Mouse (Mus musculus) adrenal gland, adult 8-10 months (tissue): ENCODE measurements at regions not wholly inside any gene's neighbourhood (a gene's known extent, or its start where the extent isn't known, plus 50 kb on each side); places are given as distances from the start of the nearest gene placed in this dataset.

Experiments used
- DNase-seq: peaks from one replicate; pipeline ENCODE4 v3.0.0; 2022

DNA sequence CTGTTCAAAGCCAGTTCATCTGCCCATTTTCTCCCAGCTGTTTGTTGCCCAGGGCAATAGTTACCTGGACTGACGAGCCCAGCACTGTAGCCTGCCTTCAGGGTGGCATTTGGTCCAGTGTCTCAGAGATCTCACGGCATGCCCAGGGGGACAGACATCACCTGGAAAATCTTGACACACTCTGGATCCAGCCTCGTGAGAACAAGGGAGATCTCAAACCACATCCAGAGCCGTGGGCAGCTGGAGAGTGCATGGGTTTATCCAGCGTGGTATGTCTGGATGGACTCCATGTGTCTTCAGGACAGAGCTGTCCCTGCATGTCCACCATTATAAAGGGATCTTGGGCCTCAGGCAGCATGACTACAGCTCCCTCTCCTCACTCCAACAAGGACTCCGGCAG is 116.6 kb upstream of the Zdhhc25 start:
- no peak for DNase-seq

DNA sequence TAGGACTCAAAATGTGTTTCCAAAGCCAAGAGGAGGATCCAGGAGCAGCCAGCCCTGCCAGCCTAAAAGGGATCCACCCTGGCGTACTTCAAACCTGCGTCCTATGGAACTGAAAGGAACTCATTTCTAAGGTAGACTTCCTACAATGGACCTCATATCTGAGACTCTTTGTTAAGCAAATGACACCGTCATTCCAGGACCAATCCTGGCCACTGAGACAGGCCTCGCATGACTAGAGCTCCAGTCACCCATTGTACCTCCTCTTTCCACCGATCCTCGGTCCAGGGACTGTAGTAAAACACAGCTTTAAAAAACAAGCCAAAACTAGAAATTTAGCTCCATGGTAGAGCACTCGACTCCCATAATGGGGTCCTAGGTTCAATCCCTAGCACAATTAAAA is 110.4 kb upstream of the Zdhhc25 start:
- no peak for DNase-seq

DNA sequence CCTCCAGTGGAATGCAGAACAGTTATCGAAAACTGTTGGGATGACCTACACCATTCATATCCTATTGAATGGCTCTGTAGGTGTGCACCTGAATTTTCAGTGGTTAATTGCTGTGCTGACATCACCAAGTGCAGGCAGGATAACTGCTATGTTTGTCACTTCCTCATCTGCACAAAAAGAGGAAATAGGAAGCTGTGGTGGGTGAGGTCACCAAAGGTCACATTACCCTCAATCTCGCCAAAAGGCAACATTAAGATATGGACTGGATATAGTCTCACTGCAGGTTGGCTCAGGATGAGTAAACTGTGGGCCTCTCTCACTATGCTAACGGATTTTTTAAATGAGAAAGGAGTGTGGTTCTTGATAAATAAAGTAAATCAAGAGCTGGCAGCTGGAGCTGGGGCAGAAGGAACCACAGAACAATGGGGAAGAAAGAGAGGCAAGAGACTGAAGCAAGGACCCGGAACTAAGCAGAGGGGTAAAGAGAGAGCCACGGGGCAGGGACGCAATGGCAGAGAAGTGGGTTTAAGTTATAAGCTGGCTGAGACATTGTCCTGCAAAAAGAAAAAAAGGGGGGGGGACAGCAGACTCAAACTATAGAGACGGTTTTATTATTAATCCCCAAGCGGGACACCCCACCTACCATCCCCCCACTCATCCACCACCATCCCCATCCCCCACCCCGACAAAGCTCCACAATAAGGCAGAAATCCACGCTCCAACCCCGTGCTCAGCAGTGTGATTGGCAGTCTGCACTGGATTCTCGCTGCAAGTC is 109.6 kb upstream of the Zdhhc25 start:
- no peak for DNase-seq

DNA sequence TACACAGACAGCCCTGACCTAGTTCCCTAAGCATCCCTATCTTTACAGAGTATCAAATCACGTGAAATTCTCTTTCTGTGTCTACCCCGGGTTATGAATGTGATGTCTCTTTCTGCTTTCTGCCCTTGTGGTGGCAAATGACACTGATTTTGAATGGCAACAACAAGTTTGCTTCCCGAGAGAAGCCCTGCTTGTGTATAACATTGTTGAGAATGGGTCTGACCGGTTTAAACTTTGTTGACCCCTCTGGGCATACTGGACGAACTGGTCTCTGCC is 109.1 kb upstream of the Zdhhc25 start:
- no peak for DNase-seq

DNA sequence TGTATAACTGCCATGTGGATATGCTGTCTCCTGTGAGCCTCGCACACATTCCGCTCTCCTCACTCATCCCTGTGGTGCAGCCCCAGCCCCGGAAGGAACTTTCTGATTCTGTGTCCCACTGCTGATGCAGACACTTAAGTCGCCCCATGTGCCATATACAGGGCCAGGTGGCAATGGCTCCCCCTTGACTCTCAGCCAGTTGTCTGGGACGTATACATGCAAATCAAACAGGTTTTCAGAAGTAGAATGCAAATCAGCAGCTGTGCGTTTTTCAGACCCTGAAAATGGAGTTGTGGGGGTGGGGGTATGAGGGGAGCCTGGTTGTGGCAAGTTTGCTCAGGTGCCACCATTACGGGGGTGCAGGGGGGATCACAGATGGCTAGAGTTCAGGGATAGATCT is 102.1 kb upstream of the Zdhhc25 start:
- no peak for DNase-seq

DNA sequence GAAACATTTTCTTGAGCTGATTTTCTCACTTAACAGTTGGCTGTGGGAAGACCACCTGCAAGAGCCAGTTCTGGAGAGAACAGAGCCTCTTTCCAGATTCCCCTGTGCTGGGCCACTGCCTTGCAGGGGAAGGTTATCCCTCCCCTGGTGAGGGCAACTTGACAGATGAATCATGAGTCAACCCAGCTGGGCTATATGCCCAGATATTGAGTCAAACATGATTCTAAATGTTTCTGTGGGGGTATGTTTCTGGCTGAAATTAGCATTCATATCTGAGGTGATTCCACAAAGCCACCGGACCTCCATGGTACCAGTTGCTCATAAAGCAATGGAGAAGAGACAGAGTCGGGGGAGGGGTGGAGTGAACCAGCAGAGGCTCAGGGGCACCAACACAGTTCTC is 97.8 kb upstream of the Zdhhc25 start:
- DNase-seq, result peak; percentile 58

DNA sequence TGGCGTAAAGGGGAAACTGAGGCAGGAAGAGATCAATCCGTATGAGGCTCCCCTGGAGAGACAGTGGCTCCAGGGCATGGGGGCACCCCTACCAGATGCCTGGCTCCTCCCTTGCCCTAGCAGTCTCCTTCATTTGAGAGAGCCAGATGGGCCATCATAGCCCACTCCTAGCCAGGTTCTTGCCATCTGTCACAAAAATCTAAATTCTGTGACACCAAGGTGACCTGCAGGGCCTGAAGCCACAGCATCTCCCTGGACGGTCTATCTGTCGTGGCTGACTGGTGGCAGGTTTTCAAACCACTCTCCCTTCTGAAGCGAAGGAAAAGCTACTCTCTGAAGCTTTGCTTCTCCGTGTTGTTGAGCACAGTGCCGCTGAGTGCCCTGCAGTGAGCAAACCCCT is 96.2 kb upstream of the Zdhhc25 start:
- no peak for DNase-seq

DNA sequence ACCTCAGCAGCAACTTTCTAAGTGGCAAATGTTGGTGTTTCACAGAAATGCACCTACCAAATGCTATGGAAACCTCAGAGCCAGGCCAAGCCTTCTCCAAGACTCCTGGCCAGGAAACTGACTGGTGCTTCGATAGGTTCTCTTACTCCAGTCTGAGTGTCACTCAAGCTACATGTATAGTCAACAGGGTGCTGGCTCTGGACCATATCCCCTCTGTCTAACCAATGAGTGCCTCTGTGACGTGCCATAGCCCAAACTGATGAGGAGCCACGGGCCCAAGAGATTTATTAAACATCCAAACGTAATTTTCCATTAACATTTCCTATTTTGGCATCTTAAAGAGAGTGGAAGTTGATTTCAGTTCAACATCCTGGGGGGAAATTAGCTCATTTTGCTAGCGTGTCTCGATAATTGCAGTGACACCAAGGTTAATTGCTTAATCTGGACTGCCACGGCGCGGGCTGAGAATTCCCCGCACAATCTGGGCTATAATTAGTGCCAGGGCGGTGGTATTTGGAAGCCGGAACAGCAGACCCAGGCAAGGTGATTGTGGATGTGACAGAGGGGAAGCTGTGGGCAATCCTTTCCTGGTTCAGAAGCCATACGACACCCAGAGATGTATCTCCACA is 94.5 kb upstream of the Zdhhc25 start:
- DNase-seq, result no peak

DNA sequence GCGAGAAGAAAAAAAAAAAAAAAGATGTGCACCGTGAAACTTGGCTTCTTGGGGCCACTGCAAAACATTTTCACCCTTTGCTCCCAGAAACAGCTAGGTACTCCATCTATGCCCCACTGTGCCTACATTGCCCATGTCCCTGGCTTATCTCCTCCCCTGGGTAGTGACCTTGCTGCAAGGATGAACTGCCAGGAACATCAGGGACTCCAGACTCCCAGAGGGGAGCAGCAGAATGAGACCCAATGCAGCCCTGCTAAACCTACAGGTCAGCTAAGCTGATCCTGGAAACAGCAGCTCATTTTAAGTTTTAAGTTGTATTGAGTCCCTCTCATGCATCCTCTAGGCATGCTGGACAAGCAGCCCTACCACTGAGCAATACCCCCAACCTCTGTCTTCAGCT is 92.2 kb upstream of the Zdhhc25 start:
- DNase-seq, result peak; percentile 18

DNA sequence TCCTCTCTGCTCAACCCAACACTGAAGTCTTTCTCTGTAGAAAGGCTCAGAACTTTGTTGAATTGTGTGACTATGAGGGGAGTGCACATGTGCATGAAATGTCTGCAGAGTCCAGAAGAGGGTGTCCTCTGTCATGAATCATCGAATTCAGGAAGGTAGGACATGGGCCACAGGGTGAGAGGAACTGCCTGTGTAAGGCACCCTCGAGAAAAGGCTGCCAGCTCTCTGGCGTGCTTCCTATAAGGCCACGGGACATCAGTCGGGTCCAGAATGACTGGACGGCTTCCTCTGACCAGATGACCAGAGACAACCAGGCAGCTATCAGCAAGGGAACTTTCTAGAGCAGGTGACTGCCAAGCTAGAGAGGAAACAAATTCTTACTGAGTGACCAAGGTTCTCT is 91.1 kb upstream of the Zdhhc25 start:
- no peak for DNase-seq

DNA sequence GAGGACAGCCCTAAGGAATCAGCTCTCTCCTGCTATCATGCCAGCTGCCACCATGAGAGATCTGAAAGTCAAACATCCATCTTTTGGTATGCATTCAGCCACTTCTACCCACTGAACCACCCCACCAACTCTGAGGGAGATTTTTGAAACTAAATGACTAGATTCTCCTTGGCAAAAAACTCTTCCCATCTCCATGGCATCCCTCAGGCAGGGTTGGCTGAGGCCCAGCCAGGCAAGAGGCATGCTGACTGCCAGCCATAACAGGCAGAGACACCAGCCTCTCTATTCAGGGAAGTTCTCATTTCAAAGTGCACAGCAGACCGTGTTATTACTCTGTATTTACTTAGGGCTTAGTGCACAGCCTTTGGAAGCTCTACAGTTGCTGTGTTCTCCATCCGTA is 90.5 kb upstream of the Zdhhc25 start:
- no peak for DNase-seq

DNA sequence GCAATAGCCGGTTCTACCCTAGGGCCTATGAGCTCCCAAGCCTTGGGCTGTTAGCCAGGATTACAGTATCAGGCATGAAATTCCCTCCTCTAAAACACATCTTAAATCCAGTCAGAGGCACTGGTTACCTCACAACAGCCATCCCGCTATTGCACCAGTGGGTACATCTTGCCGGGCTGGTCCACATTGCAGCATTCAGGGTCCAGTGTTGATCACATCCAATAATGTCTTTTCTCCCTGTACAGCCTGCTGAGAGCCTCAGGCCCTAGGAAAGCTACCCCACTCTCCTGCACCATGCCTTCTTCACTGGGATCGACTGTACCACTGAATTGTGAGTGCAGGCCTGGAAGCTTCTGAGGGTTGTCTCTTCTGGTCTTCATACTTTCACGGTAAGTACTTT is 86.0 kb upstream of the Zdhhc25 start:
- DNase-seq, result no peak

DNA sequence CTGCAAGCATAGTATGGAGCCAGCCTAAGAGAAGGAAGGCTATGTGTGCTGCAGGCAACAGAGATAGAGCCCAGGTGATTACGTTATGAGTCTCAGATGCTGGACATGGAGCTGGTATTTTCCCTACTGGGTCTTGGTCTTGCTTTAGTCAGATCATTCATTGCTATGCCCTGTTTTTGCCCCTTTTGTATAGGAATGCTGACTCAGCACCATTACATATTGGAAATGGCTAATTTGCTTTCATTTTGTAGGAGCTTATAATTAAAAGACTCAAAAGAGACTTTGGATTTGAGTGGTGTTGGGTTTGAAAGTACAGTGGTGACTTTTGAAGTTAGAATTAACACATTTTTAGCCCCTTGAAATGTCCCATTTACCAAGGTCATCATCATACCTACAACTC is 68.9 kb upstream of the Zdhhc25 start:
- DNase-seq, result no peak

DNA sequence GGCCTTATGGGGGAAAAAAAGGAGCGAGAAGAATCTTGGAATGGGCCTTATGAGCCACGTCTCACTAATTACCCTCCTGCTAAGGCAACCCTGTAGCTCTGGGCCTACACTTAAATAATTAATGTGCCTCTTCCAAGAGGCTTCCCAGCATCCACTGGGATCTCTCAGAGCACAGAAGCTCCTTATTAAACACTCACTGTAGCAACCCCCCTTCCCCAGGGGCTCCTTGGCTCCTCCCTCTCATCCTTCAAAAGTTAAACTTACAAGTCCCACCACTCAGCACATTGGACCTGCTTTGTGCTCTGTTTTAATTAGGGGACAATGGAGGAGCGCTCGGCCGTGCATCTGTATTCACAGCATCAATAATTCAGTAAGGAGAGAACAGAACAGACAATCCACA is 68.1 kb upstream of the Zdhhc25 start:
- DNase-seq, result no peak

DNA sequence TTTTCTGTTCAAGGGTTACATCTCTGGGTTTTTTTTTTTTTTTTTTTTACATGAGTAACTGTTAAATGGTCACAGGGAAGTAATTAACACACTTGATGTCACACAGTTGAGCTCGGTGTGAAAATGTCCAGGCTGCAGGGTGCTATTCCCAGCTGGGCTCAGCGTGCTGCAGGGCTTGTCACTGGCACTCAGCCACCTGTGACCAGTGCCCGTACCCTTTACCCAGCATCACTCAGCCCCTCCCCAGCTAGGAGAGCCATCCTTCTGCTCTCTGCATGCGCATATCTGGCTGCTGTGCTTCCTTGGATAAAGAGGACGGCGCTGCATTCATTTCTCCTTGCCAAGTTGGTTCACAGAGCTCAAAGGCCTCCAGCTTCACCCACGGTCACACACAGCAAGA is 66.7 kb upstream of the Zdhhc25 start:
- DNase-seq, result no peak

DNA sequence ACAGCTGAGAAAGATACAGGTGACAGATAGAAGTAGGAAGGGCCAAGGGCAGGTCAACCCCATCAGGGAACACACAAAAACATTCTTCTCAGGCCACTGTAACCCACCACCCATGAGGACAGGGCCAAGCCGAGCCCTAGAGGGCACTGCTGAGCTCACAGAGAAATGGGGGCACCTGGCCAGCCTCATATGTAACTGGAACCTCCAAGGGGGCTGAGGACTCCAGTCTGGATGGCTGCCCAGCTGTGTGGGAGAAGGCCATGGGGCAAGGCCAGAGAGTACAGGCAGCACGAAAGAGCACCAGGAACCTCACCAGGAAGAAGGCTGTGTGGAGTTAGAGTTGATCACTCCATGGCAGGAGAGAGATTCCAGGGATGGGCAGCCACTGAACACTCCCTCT is 64.6 kb upstream of the Zdhhc25 start:
- no peak for DNase-seq

DNA sequence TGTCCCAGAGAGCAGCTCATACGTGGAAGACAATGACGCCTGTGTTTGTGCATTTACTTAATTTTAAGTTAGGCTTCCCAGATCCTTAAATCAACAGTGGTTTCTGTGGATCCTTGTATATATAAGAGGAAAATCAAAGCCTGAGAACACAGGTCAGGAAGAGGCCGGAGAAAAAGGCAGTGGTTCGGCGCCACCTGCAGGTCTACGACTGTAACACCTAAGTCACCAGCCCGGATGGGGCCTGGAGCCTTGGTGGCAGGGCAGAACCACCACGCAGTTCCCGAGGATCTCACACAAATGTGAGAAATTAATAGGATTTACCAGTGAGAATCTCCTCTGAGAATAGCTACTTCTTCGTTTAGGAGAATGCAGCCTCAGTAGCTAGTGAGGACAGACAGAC is 62.9 kb upstream of the Zdhhc25 start:
- DNase-seq, result peak; percentile 14

DNA sequence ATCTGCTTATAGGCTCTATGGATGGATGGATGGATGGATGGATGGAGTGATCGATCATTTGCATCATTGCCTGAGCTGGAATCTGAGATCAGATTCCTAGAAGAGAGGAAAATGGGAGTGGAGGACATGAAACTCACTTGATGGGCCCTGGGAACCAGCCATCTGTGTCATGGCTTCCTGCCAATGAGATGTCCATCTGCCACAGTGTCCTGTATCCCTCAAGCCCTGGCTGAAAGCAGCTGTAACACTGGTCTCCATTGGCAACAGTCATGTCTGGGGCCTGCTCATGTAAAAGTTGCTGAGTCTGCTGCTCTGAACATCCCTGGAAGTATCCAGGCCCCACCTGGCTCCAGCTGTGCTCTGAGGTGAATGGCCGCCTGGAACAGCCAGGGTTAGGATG is 57.5 kb upstream of the Zdhhc25 start:
- DNase-seq, result no peak

DNA sequence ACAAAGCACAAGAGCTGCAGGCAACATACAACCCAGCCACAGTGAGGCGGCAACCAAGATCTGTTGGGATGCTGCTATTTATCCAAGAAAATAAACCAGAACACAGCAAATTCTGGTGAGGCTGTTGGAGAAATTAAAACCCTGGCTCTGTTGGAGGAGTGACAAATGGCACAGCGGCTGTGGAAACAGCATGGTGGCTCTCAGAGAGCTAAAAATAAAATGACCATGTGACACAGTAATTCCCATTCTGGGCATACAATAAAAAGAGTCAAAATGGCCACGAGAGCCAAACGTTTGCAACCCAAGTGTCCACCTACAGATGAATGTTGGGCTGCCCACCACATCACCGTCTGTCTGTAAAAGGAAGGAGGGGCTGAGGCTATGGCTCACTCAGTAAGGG is 55.9 kb upstream of the Zdhhc25 start:
- no peak for DNase-seq

DNA sequence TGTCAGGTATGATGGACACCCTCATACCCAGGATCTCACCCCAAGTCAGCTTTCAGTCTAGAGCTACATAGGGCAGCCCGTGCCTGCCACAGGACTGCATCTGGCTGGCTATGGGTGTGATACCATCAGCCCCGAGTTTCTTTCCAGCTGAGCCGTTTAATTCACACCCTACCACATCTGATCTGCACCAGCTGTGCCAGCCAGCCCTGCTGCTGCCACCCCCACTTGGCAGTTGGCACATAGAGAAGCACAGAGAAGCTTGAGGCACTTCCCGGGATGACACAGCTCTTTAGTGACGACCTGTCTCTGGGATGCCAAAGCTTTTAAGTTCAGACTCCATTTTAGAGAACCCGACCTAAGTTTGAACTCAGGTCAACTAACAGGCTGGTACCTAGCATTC is 51.8 kb upstream of the Zdhhc25 start:
- no peak for DNase-seq
